Mouse (Mus musculus) liver, adult 2 months (tissue): Measurements from ENCODE around the gene Rara. TPM values are rescaled to one million over a fixed set of nuclear protein-coding genes. Genes with fewer than 3 reads are reported as not detected.
A peak's percentile ranks its signal among the peaks of the same experiment; 100 is the strongest.

Experiments
- DNase-seq: peaks from one replicate; pipeline ENCODE4 v3.0.0-alpha.2; 2011; ENCODE audit warnings: low read depth, low spot score; ENCODE audit errors: extremely low read depth
- H3K27ac ChIP-seq: fragments of 200-500 bp; replicated peaks from 2 replicates; pipeline ENCODE4 v1.5.1; 2012; ENCODE audit warnings: low read depth, mild to moderate bottlenecking, control low read depth, inconsistent platforms, low read length; ENCODE audit not compliant: insufficient read depth
- H3K27me3 ChIP-seq: fragments of 200-500 bp; 2 replicates; pipeline ENCODE4 v1.6.1; 2012; ENCODE audit warnings: mild to moderate bottlenecking, moderate library complexity, low read length, inconsistent platforms; ENCODE audit not compliant: control insufficient read depth, insufficient read depth
- H3K36me3 ChIP-seq: fragments of 200-500 bp; 2 replicates; pipeline ENCODE4 v1.6.1; 2012; ENCODE audit warnings: low read length, inconsistent platforms; ENCODE audit not compliant: control insufficient read depth, insufficient read depth
- H3K4me1 ChIP-seq: fragments of 200-500 bp; 2 replicates; pipeline ENCODE4 v1.6.1; 2011; ENCODE audit warnings: low read length; ENCODE audit not compliant: control insufficient read depth, insufficient read depth
- H3K4me3 ChIP-seq: fragments of 200-500 bp; 2 replicates; pipeline ENCODE4 v1.5.1; 2011; ENCODE audit warnings: low read depth, mild to moderate bottlenecking, control low read depth, low read length, moderate library complexity; ENCODE audit not compliant: insufficient read depth
- H3K79me2 ChIP-seq: fragments of 200-500 bp; 2 replicates; pipeline ENCODE4 v1.6.1; 2012; ENCODE audit warnings: inconsistent platforms, mild to moderate bottlenecking, low read length, moderate library complexity; ENCODE audit not compliant: control insufficient read depth, insufficient read depth
- H3K9ac ChIP-seq: fragments of 200-500 bp; 2 replicates; pipeline ENCODE4 v1.6.1; 2012; ENCODE audit warnings: low read depth, mild to moderate bottlenecking, control low read depth, inconsistent platforms, low read length
- CTCF ChIP-seq: fragments of 200-500 bp; IDR thresholded peaks from 2 replicates; pipeline ENCODE4 v1.5.1; 2011; ENCODE audit warnings: low read depth, low read length, control low read depth
- POLR2A ChIP-seq: fragments of 200-500 bp; IDR thresholded peaks from 2 replicates; pipeline ENCODE4 v1.6.1; 2011; ENCODE audit warnings: low read length, control low read depth; ENCODE audit not compliant: insufficient read depth; ENCODE audit errors: extremely low read depth
- WGBS: fragments of 180-500 bp; shearing (Covaris S2); methylation state at CpG from one replicate; pipeline ENCODE4 v1.1.7; 2018; 5-methylcytosine and 5-hydroxymethylcytosine counted together
- polyA plus RNA-seq: library from polyadenylated mRNA; depleted of rRNA; stranded (reverse); fragments of >200 nt; gene quantifications from 2 replicates; pipeline ENCODE4 v1.2.3, GENCODE M21; 2012
- total RNA-seq: library from RNA; depleted of rRNA; stranded (reverse); fragments of >200 nt; gene quantifications from 2 replicates; pipeline ENCODE4 v1.2.3, GENCODE M21; 2014

Gene Rara
- total and polyA plus RNA-seq, 2 experiments, result 3.7 to 14.1 TPM

DNA sequence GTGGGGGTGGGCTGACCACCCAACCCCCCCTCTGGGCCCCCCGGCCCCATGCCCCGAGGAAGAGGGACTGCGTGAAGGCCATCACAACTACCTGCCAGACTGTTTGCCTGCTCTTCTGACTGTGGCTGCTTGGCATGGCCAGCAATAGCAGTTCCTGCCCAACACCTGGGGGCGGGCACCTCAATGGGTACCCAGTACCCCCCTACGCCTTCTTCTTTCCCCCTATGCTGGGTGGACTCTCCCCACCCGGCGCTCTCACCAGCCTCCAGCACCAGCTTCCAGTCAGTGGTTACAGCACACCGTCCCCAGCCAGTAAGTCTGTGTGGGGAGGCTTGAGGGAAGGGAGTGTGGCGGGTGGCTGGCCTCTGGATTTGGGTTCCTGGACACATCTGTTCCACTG is 22.9 kb downstream of the Rara start:
- TF ChIP-seq POLR2A (no peak), CTCF (no peak)
- DNase-seq, result no peak
- Histone ChIP-seq H3K79me2 (peaks cover 19% of the 10 kb centered on the region; the same call in 1 of the 2 replicates), H3K4me3 (no peak overlapping the region), H3K36me3 (no peaks in the 10 kb centered on the region), H3K4me1 (peaks cover 60% of the 10 kb centered on the region), H3K27me3 (no peaks in the 10 kb centered on the region), H3K9ac (peak overlapping the region; percentile 8; the same call in 1 of the 2 replicates), H3K27ac (peak overlapping the region; percentile 67; the same call in 1 of the 2 replicates)
- 75% methylated on average over 9 of the region's 9 CpGs for WGBS

GRCm38 (mm10) chr11:98951026-98951906 is 23.6 kb downstream of the Rara start:
- Histone ChIP-seq H3K4me3 (no peak overlapping the region; the same call in 1 of the 2 replicates), H3K27me3 (no peaks in the 10 kb centered on the region), H3K9ac (peak overlapping the region; percentile 58), H3K36me3 (no peaks in the 10 kb centered on the region), H3K79me2 (peaks cover 14% of the 10 kb centered on the region; the same call in 1 of the 2 replicates), H3K4me1 (peaks cover 54% of the 10 kb centered on the region), H3K27ac (peak overlapping the region; percentile 85)
- TF ChIP-seq POLR2A (0 out of 2 replicates have a peak, but pooled peaks have one; percentile 14), CTCF (no peak)
- peak; percentile 96 for DNase-seq
- 16% methylated on average over 16 of the region's 16 CpGs for WGBS

GRCm38 (mm10) chr11:98952111-98952510 is 24.5 kb downstream of the Rara start:
- no peak overlapping the region for H3K9ac ChIP-seq
- DNase-seq, result no peak
- H3K27me3 ChIP-seq, result no peaks in the 10 kb centered on the region
- H3K27ac ChIP-seq, result no peak overlapping the region
- peaks cover 52% of the 10 kb centered on the region for H3K4me1 ChIP-seq
- peaks cover 17% of the 10 kb centered on the region; the same call in 1 of the 2 replicates for H3K79me2 ChIP-seq
- 81% methylated on average over 1 of the region's 1 CpGs for WGBS
- TF ChIP-seq CTCF (no peak), POLR2A (no peak)
- no peaks in the 10 kb centered on the region for H3K36me3 ChIP-seq
- no peak overlapping the region for H3K4me3 ChIP-seq

DNA sequence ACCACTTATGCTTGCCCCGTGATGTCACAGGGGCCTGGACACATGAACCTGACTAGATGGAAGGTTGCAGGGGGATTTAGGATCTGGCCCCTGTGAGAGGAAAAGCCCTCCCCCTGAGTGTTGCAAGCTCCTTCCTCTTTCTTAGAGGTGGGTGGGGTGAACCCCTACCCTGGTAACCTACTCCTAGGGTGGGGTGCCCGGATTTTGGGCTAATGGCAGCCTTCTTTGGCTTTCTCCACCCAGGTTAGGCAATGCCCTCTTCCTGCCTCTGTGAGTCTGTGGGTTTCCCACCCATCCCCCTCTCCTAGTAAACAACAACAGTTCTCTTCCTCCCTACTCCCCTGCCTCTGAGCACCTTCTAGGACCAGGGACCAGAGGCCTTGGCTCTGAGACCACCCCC is 25.1 kb downstream of the Rara start:
- Histone ChIP-seq H3K79me2 (peaks cover 17% of the 10 kb centered on the region; the same call in 1 of the 2 replicates), H3K9ac (no peak overlapping the region), H3K4me1 (peaks cover 48% of the 10 kb centered on the region), H3K27me3 (no peaks in the 10 kb centered on the region), H3K4me3 (no peak overlapping the region), H3K27ac (no peak overlapping the region), H3K36me3 (no peaks in the 10 kb centered on the region)
- 49% methylated on average over 2 of the region's 2 CpGs for WGBS
- TF ChIP-seq POLR2A, result no peak
- no peak for TF ChIP-seq CTCF
- DNase-seq, result no peak

DNA sequence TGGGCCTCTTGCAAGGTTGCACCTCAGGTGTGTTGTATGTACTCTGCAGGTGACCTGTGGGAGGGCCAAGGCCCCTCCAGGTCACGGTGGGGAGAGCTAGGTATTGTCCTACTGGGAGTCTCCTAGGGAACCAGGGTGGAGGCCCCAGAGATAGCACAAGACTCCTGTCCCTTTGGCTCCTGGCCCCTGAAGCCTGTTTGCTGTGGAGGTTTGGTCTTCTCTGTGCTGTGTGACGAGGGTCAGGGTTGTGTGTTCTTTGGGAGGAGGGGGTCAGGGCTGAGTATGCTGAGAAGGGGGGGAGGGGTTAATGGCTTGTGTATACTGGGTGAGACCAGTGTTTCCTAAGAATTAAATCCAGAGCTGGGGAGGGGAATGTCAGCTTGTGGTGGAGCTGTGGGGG is 25.7 kb downstream of the Rara start:
- TF ChIP-seq CTCF (no peak), POLR2A (no peak)
- Histone ChIP-seq H3K27me3 (no peaks in the 10 kb centered on the region), H3K79me2 (peaks cover 17% of the 10 kb centered on the region; the same call in 1 of the 2 replicates), H3K36me3 (no peaks in the 10 kb centered on the region), H3K27ac (no peak overlapping the region), H3K4me3 (no peak overlapping the region), H3K4me1 (peaks cover 44% of the 10 kb centered on the region), H3K9ac (no peak overlapping the region)
- peak; percentile 61 for DNase-seq
- 18% methylated on average over 2 of the region's 2 CpGs for WGBS

GRCm38 (mm10) chr11:98953835-98954320 is 26.3 kb downstream of the Rara start:
- H3K4me1 ChIP-seq, result peaks cover 42% of the 10 kb centered on the region
- H3K79me2 ChIP-seq, result peaks cover 17% of the 10 kb centered on the region; the same call in 1 of the 2 replicates
- H3K9ac ChIP-seq, result peak overlapping the region; percentile 45
- H3K4me3 ChIP-seq, result no peak overlapping the region
- H3K36me3 ChIP-seq, result no peaks in the 10 kb centered on the region
- H3K27ac ChIP-seq, result peak overlapping the region; percentile 72
- no peak for TF ChIP-seq CTCF
- TF ChIP-seq POLR2A, result no peak
- DNase-seq, result peak; percentile 90
- WGBS, result 5% methylated on average over 13 of the region's 13 CpGs
- no peaks in the 10 kb centered on the region for H3K27me3 ChIP-seq
